Mouse (Mus musculus): ENCODE data around the gene Vwa3a.

- TF ChIP-seq EP300 (optimal IDR thresholded peaks at IDR 0.05) (no peak), CTCF (IDR thresholded peaks at IDR 0.05; ENCODE audit: low read depth) (no peak)
These were observed 111.0 kb downstream of the Vwa3a start for GRCm38 (mm10) chr7:120850165-120850564.

All from stomach, postnatal 0 days (tissue).